ENCODE assay signal across 12 mouse cellular contexts in genomic region chr14:45445445-45445844, GRCm38 (mm10). TPM values are rescaled to one million over a fixed set of nuclear protein-coding genes. Genes with fewer than 3 reads are reported as not detected.
DNase-seq lines count a peak whose midpoint lies in the region; ATAC-seq and TF ChIP-seq lines count a peak whose summit lies in the region.
"Had no signal": no experiment of that assay in that cellular context is flagged by ENCODE, and none has a peak within 500 bp of the region (broad histone marks: within the 10 kb centered on the region; RNA-seq: fewer than 3 reads in every experiment).

No protein-coding gene starts in this region.

- no peak overlapping the region for H3K4me2 ChIP-seq in kidney, embryonic 15.5 days
- H3K4me2 ChIP-seq in liver, embryonic 12.5 days, result peak overlapping the region; percentile 38
- H3K4me2 ChIP-seq in forebrain, embryonic 12.5 days, result no peak overlapping the region

- peak overlapping the region; percentile 71 for H3K27ac ChIP-seq in kidney, embryonic 15.5 days
- peak overlapping the region; percentile 34; the same call in 1 of the 2 replicates for H3K27ac ChIP-seq in liver, embryonic 12.5 days
- no peak overlapping the region for H3K27ac ChIP-seq in thymus, adult 2 months (ENCODE audit: control insufficient read depth, insufficient read depth, low read length)
- no peak overlapping the region for H3K27ac ChIP-seq in forebrain, embryonic 12.5 days
- H3K27ac ChIP-seq: macrophage had no signal

- WGBS in kidney, embryonic 15.5 days, result 39% methylated on average over 12 of the region's 12 CpGs
- 47% methylated on average over 12 of the region's 12 CpGs for WGBS in liver, embryonic 12.5 days (ENCODE audit: insufficient replicate concordance)
- WGBS in thymus, adult 2 months, result 88% methylated on average over 12 of the region's 12 CpGs
- 70% methylated on average over 12 of the region's 12 CpGs for WGBS in forebrain, embryonic 12.5 days

- no peaks in the 10 kb centered on the region for H3K27me3 ChIP-seq in kidney, embryonic 15.5 days
- H3K27me3 ChIP-seq in liver, embryonic 12.5 days (replicated peaks), result no peaks in the 10 kb centered on the region
- H3K27me3 ChIP-seq in thymus, adult 2 months (ENCODE audit: control insufficient read depth, insufficient read depth, low read length), result no peaks in the 10 kb centered on the region
- H3K27me3 ChIP-seq in forebrain, embryonic 12.5 days, result peaks cover 3% of the 10 kb centered on the region; the same call in 1 of the 2 replicates
- H3K27me3 ChIP-seq: CH12.LX had no signal

- ATAC-seq in kidney, embryonic 15.5 days (replicated peaks; ENCODE audit: low FRiP score), result no peak
- peak; percentile 86 for ATAC-seq in liver, embryonic 12.5 days
- no peak for ATAC-seq in forebrain, embryonic 12.5 days (ENCODE audit: low FRiP score)

- TF ChIP-seq CTCF in thymus, adult 2 months (IDR thresholded peaks at IDR 0.05; ENCODE audit: borderline replicate concordance, control insufficient read depth, extremely low read depth, insufficient read depth, low read length, poor library complexity), result no peak

- no peak for TF ChIP-seq POLR2A in thymus, adult 2 months (IDR thresholded peaks at IDR 0.05; ENCODE audit: control insufficient read depth, extremely low read depth, insufficient read depth, low read length, poor library complexity)

- H3K4me1 ChIP-seq in kidney, embryonic 15.5 days, result peaks cover 46% of the 10 kb centered on the region
- H3K4me1 ChIP-seq in liver, embryonic 12.5 days, result peaks cover 32% of the 10 kb centered on the region
- H3K4me1 ChIP-seq in thymus, adult 2 months (replicated peaks; ENCODE audit: control insufficient read depth, insufficient read depth, low read length), result no peaks in the 10 kb centered on the region
- H3K4me1 ChIP-seq in forebrain, embryonic 12.5 days, result no peaks in the 10 kb centered on the region

- no peak overlapping the region for H3K9ac ChIP-seq in kidney, embryonic 15.5 days
- H3K9ac ChIP-seq in liver, embryonic 12.5 days, result no peak overlapping the region
- H3K9ac ChIP-seq in forebrain, embryonic 12.5 days, result no peak overlapping the region

- H3K4me3 ChIP-seq in kidney, embryonic 15.5 days (replicated peaks), result no peak overlapping the region
- no peak overlapping the region for H3K4me3 ChIP-seq in liver, embryonic 12.5 days
- H3K4me3 ChIP-seq in thymus, adult 2 months (ENCODE audit: control insufficient read depth, insufficient read depth, low read length), result no peak overlapping the region
- no peak overlapping the region for H3K4me3 ChIP-seq in forebrain, embryonic 12.5 days (replicated peaks)

- H3K36me3 ChIP-seq in kidney, embryonic 15.5 days, result no peaks in the 10 kb centered on the region
- H3K36me3 ChIP-seq in liver, embryonic 12.5 days, result no peaks in the 10 kb centered on the region
- no peaks in the 10 kb centered on the region for H3K36me3 ChIP-seq in thymus, adult 2 months (ENCODE audit: control insufficient read depth, insufficient read depth, low read length)
- no peaks in the 10 kb centered on the region for H3K36me3 ChIP-seq in forebrain, embryonic 12.5 days (replicated peaks)

- H3K9me3 ChIP-seq in kidney, embryonic 15.5 days (replicated peaks), result no peaks in the 10 kb centered on the region
- no peaks in the 10 kb centered on the region for H3K9me3 ChIP-seq in liver, embryonic 12.5 days (replicated peaks)
- no peaks in the 10 kb centered on the region for H3K9me3 ChIP-seq in forebrain, embryonic 12.5 days

- DNase-seq in kidney, postnatal 10 days, result no peak
- DNase-seq in R1 (ENCODE audit: low read depth, low spot score), result peak; percentile 99
- peak; percentile 47 to 67 for DNase-seq in heart, adult 9 months (ENCODE audit: low spot score in 2 of 2)
- DNase-seq in thymus, postnatal 36 days, result no peak
- DNase-seq in thymus, adult 2 months, result no peak
- DNase-seq: adrenal gland, postnatal 14 days; cerebellum, postnatal 10 days had no signal

RNA-seq across cellular contexts. Expression of gene Gnpnat1, which starts 40.7 kb away (rescaled TPM):
- polyA plus RNA-seq in kidney, embryonic 15.5 days (2015; fragmentation: Nextera tagmentation; extraction: Ambion mirVana), result 55.6 and 60.2 TPM in 2 replicates
- polyA plus RNA-seq in liver, embryonic 12.5 days (2016; fragmentation: Nextera tagmentation; extraction: Ambion mirVana), result 33.3 and 35.4 TPM in 2 replicates
- 3.6 and 4.0 TPM in 2 replicates for polyA plus RNA-seq in thymus, adult 2 months (2012; rRNA removed)
- 25.2 and 28.5 TPM in 2 replicates for polyA plus RNA-seq in forebrain, embryonic 12.5 days (2016; fragmentation: Nextera tagmentation; extraction: Ambion mirVana)

Comparison
In these comparisons a context has a peak if more than half of its experiments do, and no peak if none do; other contexts are left out.
1. H3K27ac ChIP-seq: peak in kidney, embryonic 15.5 days (single experiment) and liver, embryonic 12.5 days (single experiment); none in thymus, adult 2 months (single experiment) and forebrain, embryonic 12.5 days (single experiment).
2. DNase-seq: peak in R1 (single experiment) and heart, adult 9 months (2 of 2); none in kidney, postnatal 10 days (single experiment), thymus, postnatal 36 days (0 of 2) and thymus, adult 2 months (single experiment).